ENCODE assay signal across 24 mouse cellular contexts in genomic region chr3:149381051-149381450, GRCm38 (mm10).
A peak's percentile ranks its signal among the peaks of the same experiment; 100 is the strongest.
DNase-seq lines count a peak whose midpoint lies in the region; ATAC-seq lines count a peak whose summit lies in the region.
"Had no signal": no experiment of that assay in that cellular context is flagged by ENCODE, and none has a peak within 500 bp of the region (broad histone marks: within the 10 kb centered on the region; RNA-seq: fewer than 3 reads in every experiment).

No protein-coding gene starts in this region.

- no peak overlapping the region for H3K4me2 ChIP-seq in heart, embryonic 15.5 days
- no peak overlapping the region for H3K4me2 ChIP-seq in lung, embryonic 16.5 days (ENCODE audit: low read depth, low read length)
- H3K4me2 ChIP-seq: forebrain, embryonic 13.5 days; hindbrain, embryonic 15.5 days; intestine, embryonic 15.5 days; liver, embryonic 12.5 days; midbrain, embryonic 12.5 days; neural tube, embryonic 13.5 days had no signal

- ATAC-seq in heart, embryonic 15.5 days (replicated peaks; ENCODE audit: insufficient number of reproducible peaks, insufficient read depth, low FRiP score, low read depth), result no peak
- peak; percentile 27; the same call in 1 of the 2 replicates for ATAC-seq in lung, embryonic 16.5 days (ENCODE audit: low read depth)
- ATAC-seq: CD4-positive, CD25-positive, alpha-beta regulatory T cell, adult 4 months; intestine, embryonic 15.5 days; liver, embryonic 12.5 days; liver, postnatal 0 days had no signal

- H3K4me3 ChIP-seq in heart, embryonic 15.5 days, result no peak overlapping the region
- H3K4me3 ChIP-seq in lung, embryonic 16.5 days (ENCODE audit: low read length), result no peak overlapping the region
- H3K4me3 ChIP-seq: forebrain, embryonic 13.5 days; hindbrain, embryonic 15.5 days; intestine, embryonic 15.5 days; layer of hippocampus, adult 2 months; liver, embryonic 12.5 days; megakaryocyte, embryonic 14.5 days; midbrain, embryonic 12.5 days; myocyte; neural tube, embryonic 13.5 days had no signal

- H3K27ac ChIP-seq in heart, embryonic 15.5 days, result peak overlapping the region; percentile 27; the same call in 1 of the 2 replicates
- peak overlapping the region; percentile 76; the same call in 1 of the 2 replicates for H3K27ac ChIP-seq in lung, embryonic 16.5 days (ENCODE audit: low read length)
- H3K27ac ChIP-seq: forebrain, embryonic 13.5 days; gastrocnemius, adult 2 months; hindbrain, embryonic 15.5 days; intestine, embryonic 15.5 days; layer of hippocampus, adult 2 months; liver, embryonic 12.5 days; midbrain, embryonic 12.5 days; neural tube, embryonic 13.5 days had no signal

- H3K36me3 ChIP-seq in heart, embryonic 15.5 days, result no peaks in the 10 kb centered on the region
- no peaks in the 10 kb centered on the region for H3K36me3 ChIP-seq in lung, embryonic 16.5 days (ENCODE audit: control insufficient read depth, insufficient read depth, low read length)
- H3K36me3 ChIP-seq: hindbrain, embryonic 15.5 days; intestine, embryonic 15.5 days; liver, embryonic 12.5 days; midbrain, embryonic 12.5 days; neural tube, embryonic 13.5 days had no signal

- H3K9ac ChIP-seq in heart, embryonic 15.5 days, result no peak overlapping the region
- no peak overlapping the region for H3K9ac ChIP-seq in lung, embryonic 16.5 days (ENCODE audit: low read length)
- H3K9ac ChIP-seq: forebrain, embryonic 13.5 days; hindbrain, embryonic 15.5 days; intestine, embryonic 15.5 days; liver, embryonic 12.5 days; liver, postnatal 0 days; midbrain, embryonic 12.5 days; neural tube, embryonic 13.5 days had no signal

- WGBS in heart, embryonic 15.5 days, result 47% methylated on average over 6 of the region's 6 CpGs
- WGBS in lung, embryonic 16.5 days, result 47% methylated on average over 6 of the region's 6 CpGs

- no peaks in the 10 kb centered on the region for H3K9me3 ChIP-seq in heart, embryonic 15.5 days (replicated peaks)
- H3K9me3 ChIP-seq in lung, embryonic 16.5 days (ENCODE audit: control insufficient read depth, low read length), result no peaks in the 10 kb centered on the region
- H3K9me3 ChIP-seq: forebrain, embryonic 13.5 days; hindbrain, embryonic 15.5 days; intestine, embryonic 15.5 days; liver, embryonic 12.5 days; midbrain, embryonic 12.5 days; neural tube, embryonic 13.5 days had no signal

- peaks cover 18% of the 10 kb centered on the region for H3K4me1 ChIP-seq in heart, embryonic 15.5 days (replicated peaks)
- H3K4me1 ChIP-seq in lung, embryonic 16.5 days (replicated peaks; ENCODE audit: control insufficient read depth, insufficient read depth, low read length), result peaks cover 12% of the 10 kb centered on the region
- H3K4me1 ChIP-seq: intestine, embryonic 15.5 days; liver, embryonic 12.5 days; megakaryocyte, embryonic 14.5 days had no signal

- no peaks in the 10 kb centered on the region for H3K27me3 ChIP-seq in heart, embryonic 15.5 days
- no peaks in the 10 kb centered on the region for H3K27me3 ChIP-seq in lung, embryonic 16.5 days (ENCODE audit: control insufficient read depth, insufficient read depth, low read depth, low read length)
- H3K27me3 ChIP-seq: forebrain, embryonic 13.5 days; hindbrain, embryonic 15.5 days; intestine, embryonic 15.5 days; liver, embryonic 12.5 days; megakaryocyte, embryonic 14.5 days; midbrain, embryonic 12.5 days; neural tube, embryonic 13.5 days had no signal

- DNase-seq in cerebellum, postnatal 10 days, result peak; percentile 17 to 19
- DNase-seq in cerebellum, adult 11-12 months, result no peak
- no peak for DNase-seq in heart, adult 9 months (ENCODE audit: low spot score in 2 of 2)
- no peak for DNase-seq in lung, postnatal 14 days
- peak; percentile 31 to 37 for DNase-seq in adrenal gland, postnatal 36 days
- no peak for DNase-seq in thymus, adult 18-20 months
- DNase-seq: cerebellum, adult 2 months; cerebellum, postnatal 36 days; gastrocnemius, postnatal 36 days; kidney, adult 2 months; liver, postnatal 0 days had no signal

Comparison
In these comparisons a context has a peak if more than half of its experiments do, and no peak if none do; other contexts are left out.
1. DNase-seq: peak in cerebellum, postnatal 10 days (2 of 2) and adrenal gland, postnatal 36 days (2 of 2); none in cerebellum, adult 11-12 months (single experiment), heart, adult 9 months (0 of 2), lung, postnatal 14 days (single experiment) and thymus, adult 18-20 months (0 of 2).